Mouse (Mus musculus) spleen, postnatal 36 days (tissue): ENCODE measurements around the gene Rassf1.

Experiments used
- DNase-seq, 2 experiments: peaks; one replicate each; pipeline ENCODE4 v3.0.0; 2022; ENCODE audit warnings: low spot score in 2 of 2, mixed read lengths in 1 of 2

Rassf1 gene

GRCm38 (mm10) chr9:107601275-107601674, 49.9 kb downstream of the Rassf1 start:
- DNase-seq, result no peak

- DNase-seq, result peak; percentile 81 to 84
Measured at GRCm38 (mm10) chr9:107602068-107602648, 50.8 kb downstream of the Rassf1 start.

- peak; percentile 66 to 70 for DNase-seq
Measured at GRCm38 (mm10) chr9:107603251-107603650, 51.9 kb downstream of the Rassf1 start.

GRCm38 (mm10) chr9:107605041-107605661, 53.8 kb downstream of the Rassf1 start:
- no peak for DNase-seq

- no peak for DNase-seq
Measured at GRCm38 (mm10) chr9:107606591-107606990, 55.2 kb downstream of the Rassf1 start.

- no peak for DNase-seq
Measured at GRCm38 (mm10) chr9:107607036-107607435, 55.7 kb downstream of the Rassf1 start.

GRCm38 (mm10) chr9:107607653-107608245, 56.4 kb downstream of the Rassf1 start:
- no peak for DNase-seq

- DNase-seq, result no peak
Measured at GRCm38 (mm10) chr9:107608741-107609432, 57.5 kb downstream of the Rassf1 start, which contains the start of gene Sema3b. Gene Sema3b (minus strand): TSS chr9:107609229.

- DNase-seq, result no peak
Measured at GRCm38 (mm10) chr9:107609433-107609830, 58.1 kb downstream of the Rassf1 start.

GRCm38 (mm10) chr9:107611456-107612190, 60.3 kb downstream of the Rassf1 start:
- no peak for DNase-seq
